ENCODE assay signal across 9 mouse cellular contexts in genomic region chr5:45278005-45278432, GRCm38 (mm10).
DNase-seq lines count a peak whose midpoint lies in the region; ATAC-seq and TF ChIP-seq lines count a peak whose summit lies in the region.
"Had no signal": no experiment of that assay in that cellular context is flagged by ENCODE, and none has a peak within 500 bp of the region (broad histone marks: within the 10 kb centered on the region; RNA-seq: fewer than 3 reads in every experiment).

No protein-coding gene starts in this region.

- no peaks in the 10 kb centered on the region for H3K36me3 ChIP-seq in hindbrain, embryonic 11.5 days (ENCODE audit: control insufficient read depth, insufficient read depth, low read length)
- H3K36me3 ChIP-seq in liver, embryonic 15.5 days (replicated peaks) = no peaks in the 10 kb centered on the region
- no peaks in the 10 kb centered on the region for H3K36me3 ChIP-seq in thymus, adult 2 months (ENCODE audit: control insufficient read depth, insufficient read depth, low read length)

- peak overlapping the region; percentile 54 for H3K4me2 ChIP-seq in hindbrain, embryonic 11.5 days (replicated peaks; ENCODE audit: low read depth, low read length)
- peak overlapping the region; percentile 29 for H3K4me2 ChIP-seq in liver, embryonic 15.5 days

- no peak for TF ChIP-seq POLR2A in thymus, adult 2 months (IDR thresholded peaks at IDR 0.05; ENCODE audit: control insufficient read depth, extremely low read depth, insufficient read depth, low read length, poor library complexity)

- no peak for TF ChIP-seq CTCF in thymus, adult 2 months (IDR thresholded peaks at IDR 0.05; ENCODE audit: borderline replicate concordance, control insufficient read depth, extremely low read depth, insufficient read depth, low read length, poor library complexity)

- peak; percentile 5 to 16 for DNase-seq in cerebellum, postnatal 10 days
- no peak for DNase-seq in cerebellum, adult 11-12 months
- DNase-seq in R1 (ENCODE audit: low read depth, low spot score) = peak; percentile 78
- DNase-seq in hindbrain, embryonic 11.5 days (ENCODE audit: low spot score) = peak; percentile 57
- peak; percentile 38 for DNase-seq in retina, embryonic 14.5 days (ENCODE audit: low spot score)
- DNase-seq in thymus, adult 2 months = no peak
- no peak for DNase-seq in right cerebral cortex, postnatal 14 days

- H3K27ac ChIP-seq in hindbrain, embryonic 11.5 days (ENCODE audit: low read depth, low read length) = no peak overlapping the region
- H3K27ac ChIP-seq in liver, embryonic 15.5 days (replicated peaks) = no peak overlapping the region
- H3K27ac ChIP-seq in thymus, adult 2 months (ENCODE audit: control insufficient read depth, insufficient read depth, low read length) = no peak overlapping the region

- H3K27me3 ChIP-seq in hindbrain, embryonic 11.5 days (ENCODE audit: control insufficient read depth, insufficient read depth, low read length) = no peaks in the 10 kb centered on the region
- H3K27me3 ChIP-seq in liver, embryonic 15.5 days = no peaks in the 10 kb centered on the region
- H3K27me3 ChIP-seq in thymus, adult 2 months (ENCODE audit: control insufficient read depth, insufficient read depth, low read length) = no peaks in the 10 kb centered on the region

- no peaks in the 10 kb centered on the region for H3K9me3 ChIP-seq in hindbrain, embryonic 11.5 days (ENCODE audit: control insufficient read depth, low read length)
- no peaks in the 10 kb centered on the region for H3K9me3 ChIP-seq in liver, embryonic 15.5 days (replicated peaks)

- under 1% methylated on average over 10 of the region's 10 CpGs for WGBS in hindbrain, embryonic 11.5 days
- 9% methylated on average over 10 of the region's 10 CpGs for WGBS in liver, embryonic 15.5 days (ENCODE audit: insufficient replicate concordance)
- WGBS in thymus, adult 2 months = 62% methylated on average over 10 of the region's 10 CpGs

- H3K4me3 ChIP-seq in hindbrain, embryonic 11.5 days (ENCODE audit: low read depth, low read length) = peak overlapping the region; percentile 25
- no peak overlapping the region for H3K4me3 ChIP-seq in liver, embryonic 15.5 days (replicated peaks)
- no peak overlapping the region for H3K4me3 ChIP-seq in thymus, adult 2 months (ENCODE audit: control insufficient read depth, insufficient read depth, low read length)
- H3K4me3 ChIP-seq: erythroblast, embryonic 14.5 days had no signal

- H3K9ac ChIP-seq in hindbrain, embryonic 11.5 days (ENCODE audit: low read depth, low read length) = 0 out of 2 replicates have a peak overlapping the region, but pooled peaks have one; percentile 42
- no peak overlapping the region for H3K9ac ChIP-seq in liver, embryonic 15.5 days

- peaks cover 5% of the 10 kb centered on the region for H3K4me1 ChIP-seq in hindbrain, embryonic 11.5 days (replicated peaks; ENCODE audit: control insufficient read depth, insufficient read depth, low read length)
- no peaks in the 10 kb centered on the region for H3K4me1 ChIP-seq in liver, embryonic 15.5 days (replicated peaks)
- no peaks in the 10 kb centered on the region for H3K4me1 ChIP-seq in thymus, adult 2 months (replicated peaks; ENCODE audit: control insufficient read depth, insufficient read depth, low read length)

- 0 out of 2 replicates have a peak, but pooled peaks have one; percentile 12 for ATAC-seq in hindbrain, embryonic 11.5 days (ENCODE audit: low FRiP score)
- no peak for ATAC-seq in liver, embryonic 15.5 days (ENCODE audit: insufficient read depth)

Comparison
In these comparisons a context has a peak if more than half of its experiments do, and no peak if none do; other contexts are left out.
1. DNase-seq: peak in cerebellum, postnatal 10 days (2 of 2), R1 (single experiment), hindbrain, embryonic 11.5 days (single experiment) and retina, embryonic 14.5 days (single experiment); none in cerebellum, adult 11-12 months (single experiment), thymus, adult 2 months (single experiment) and right cerebral cortex, postnatal 14 days (single experiment).